Mouse (Mus musculus) inflammation-experienced regulatory T-cells, adult 16 weeks (primary cell): ENCODE results near the gene Fam221a. TPM values are rescaled to one million over a fixed set of nuclear protein-coding genes. Genes with fewer than 3 reads are reported as not detected.

Experiments used
- polyA plus RNA-seq: library from polyadenylated mRNA; unstranded; fragments of 100-300 nt; shearing (Covaris generic); gene quantifications from one replicate; pipeline ENCODE4 v1.2.1, GENCODE M21; 2017

The Fam221a gene
- 4.3 TPM for polyA plus RNA-seq

GRCm38 (mm10) chr6:49367159-49368054 lies at the start of gene Fam221a:
Gene Fam221a, plus strand, starts transcription at chr6:49367739.

GRCm38 (mm10) chr6:49318966-49319594 lies 48.5 kb upstream of the Fam221a start, which contains the start of gene Ccdc126:
Gene Ccdc126, plus strand, starts transcription at chr6:49319274.

GRCm38 (mm10) chr6:49395316-49395715 lies 27.8 kb downstream of the Fam221a start, which contains the start of gene Stk31:
Gene Stk31, plus strand, starts transcription at chr6:49395604.

Other genes with a start within 250 kb of the Fam221a start
- 2.6 TPM for gene Igf2bp3, start 152.8 kb upstream of the Fam221a start, polyA plus RNA-seq
- 54.1 TPM for gene Tra2a, start 103.7 kb upstream of the Fam221a start, polyA plus RNA-seq
- 24.5 TPM for gene Ccdc126, start 48.5 kb upstream of the Fam221a start, polyA plus RNA-seq
- gene Stk31, start 27.9 kb downstream of the Fam221a start, polyA plus RNA-seq: not detected